Mouse (Mus musculus) MEL (cell line): Measurements from ENCODE around the gene Gm49450. TPM values are rescaled to one million over a fixed set of nuclear protein-coding genes. Genes with fewer than 3 reads are reported as not detected.

Experiments
- DNase-seq: peaks from one replicate; pipeline ENCODE4 v3.0.0; 2011; ENCODE audit warnings: low read depth, low spot score
- H3K27ac ChIP-seq: 2 replicates; pipeline ENCODE4 v1.5.1; 2012; ENCODE audit warnings: low read depth, mild to moderate bottlenecking, control low read depth, low read length, moderate library complexity; ENCODE audit not compliant: control insufficient read depth
- H3K27me3 ChIP-seq, 2 experiments: fragments of 150-350 bp in 1 of 2; sonication (generic) in 1 of 2; 2 replicates each; pipeline ENCODE4 v1.6.1; 2012; ENCODE audit warnings: low read length in 2 of 2, mild to moderate bottlenecking in 2 of 2, improper control_type of control experiment in 1 of 2, moderate library complexity in 1 of 2; ENCODE audit not compliant: insufficient read depth in 2 of 2, control insufficient read depth in 1 of 2
- H3K36me3 ChIP-seq, 2 experiments: 2 replicates each; pipeline ENCODE4 v1.6.1; 2012 to 2014; ENCODE audit warnings: low read length in 2 of 2, improper control_type of control experiment in 1 of 2, inconsistent platforms in 1 of 2, mild to moderate bottlenecking in 1 of 2; ENCODE audit not compliant: insufficient read depth in 2 of 2, control insufficient read depth in 1 of 2
- H3K4me1 ChIP-seq, 2 experiments: fragments of 150-350 bp in 1 of 2; sonication (generic) in 1 of 2; 2 replicates each; pipeline ENCODE4 v1.6.1; 2012; ENCODE audit warnings: low read length in 2 of 2, improper control_type of control experiment in 1 of 2, mild to moderate bottlenecking in 1 of 2; ENCODE audit not compliant: insufficient read depth in 2 of 2, control insufficient read depth in 1 of 2
- H3K4me3 ChIP-seq, 2 experiments: fragments of 150-350 bp in 1 of 2; sonication (generic) in 1 of 2; 2 replicates each; pipeline ENCODE4 v1.5.1; 2012; ENCODE audit warnings: low read depth in 2 of 2, low read length in 2 of 2, mild to moderate bottlenecking in 2 of 2, moderate library complexity in 2 of 2, control low read depth in 1 of 2, improper control_type of control experiment in 1 of 2; ENCODE audit not compliant: control insufficient read depth in 1 of 2, insufficient read depth in 1 of 2
- H3K79me2 ChIP-seq: 2 replicates; pipeline ENCODE4 v1.6.1; 2012; ENCODE audit warnings: mild to moderate bottlenecking, low read length, moderate library complexity; ENCODE audit not compliant: control insufficient read depth, poor library complexity, insufficient read depth
- H3K9ac ChIP-seq: 2 replicates; pipeline ENCODE4 v1.6.1; 2012; ENCODE audit warnings: low read depth, mild to moderate bottlenecking, control low read depth, low read length, moderate library complexity; ENCODE audit not compliant: control insufficient read depth, poor library complexity, severe bottlenecking
- H3K9me3 ChIP-seq: fragments of 150-350 bp; sonication (generic); replicated peaks from 2 replicates; pipeline ENCODE4 v1.6.1; 2012; ENCODE audit warnings: mild to moderate bottlenecking, low read length, improper control_type of control experiment, moderate library complexity; ENCODE audit not compliant: insufficient read depth
- CHD1 ChIP-seq: IDR thresholded peaks from 2 replicates; pipeline ENCODE4 v1.6.1; 2012; ENCODE audit warnings: low read depth, mild to moderate bottlenecking, inconsistent platforms, low read length, improper control_type of control experiment
- CHD2 ChIP-seq: IDR thresholded peaks from 2 replicates; pipeline ENCODE4 v1.6.1; 2011; ENCODE audit warnings: low read length, improper control_type of control experiment
- CTCF ChIP-seq, 3 experiments: IDR thresholded peaks in 2 of 3; conservative IDR thresholded peaks in 1 of 3; 2 replicates each; pipeline ENCODE4 v1.5.1; 2011 to 2012; ENCODE audit warnings: low read length in 3 of 3, low read depth in 2 of 3, mild to moderate bottlenecking in 2 of 3, improper control_type of control experiment in 1 of 3, inconsistent platforms in 1 of 3, mixed read lengths in 1 of 3, moderate library complexity in 1 of 3; ENCODE audit not compliant: control insufficient read depth in 1 of 3, insufficient read depth in 1 of 3, poor library complexity in 1 of 3, severe bottlenecking in 1 of 3
- E2F4 ChIP-seq: IDR thresholded peaks from 2 replicates; pipeline ENCODE4 v1.6.1; 2011; ENCODE audit warnings: low read depth, low read length, improper control_type of control experiment, borderline replicate concordance
- ELF1 ChIP-seq: IDR thresholded peaks from 2 replicates; pipeline ENCODE4 v1.6.1; 2014; ENCODE audit warnings: low read depth, mild to moderate bottlenecking, inconsistent platforms, low read length, improper control_type of control experiment, moderate library complexity
- EP300 ChIP-seq, 2 experiments: IDR thresholded peaks; 2 replicates each; pipeline ENCODE4 v1.6.1; 2011; ENCODE audit warnings: improper control_type of control experiment in 2 of 2, low read length in 2 of 2, low read depth in 1 of 2, mild to moderate bottlenecking in 1 of 2
- ETS1 ChIP-seq: IDR thresholded peaks from 2 replicates; pipeline ENCODE4 v1.6.1; 2012; ENCODE audit warnings: low read depth, mild to moderate bottlenecking, inconsistent platforms, low read length, improper control_type of control experiment, moderate library complexity
- GABPA ChIP-seq: IDR thresholded peaks from 2 replicates; pipeline ENCODE4 v1.6.1; 2012; ENCODE audit warnings: low read depth, mild to moderate bottlenecking, inconsistent platforms, low read length, improper control_type of control experiment, moderate library complexity
- GATA1 ChIP-seq: IDR thresholded peaks from 2 replicates; pipeline ENCODE4 v1.6.1; 2011; ENCODE audit warnings: low read depth, low read length, improper control_type of control experiment
- HCFC1 ChIP-seq: IDR thresholded peaks from 2 replicates; pipeline ENCODE4 v1.6.1; 2012; ENCODE audit warnings: low read depth, mild to moderate bottlenecking, inconsistent platforms, low read length, improper control_type of control experiment, moderate library complexity
- JUND ChIP-seq: IDR thresholded peaks from 2 replicates; pipeline ENCODE4 v1.6.1; 2011; ENCODE audit warnings: low read depth, mild to moderate bottlenecking, improper control_type of control experiment, low read length
- KAT2A ChIP-seq: conservative IDR thresholded peaks from 2 replicates; pipeline ENCODE4 v1.6.1; 2012; ENCODE audit warnings: low read depth, low read length, improper control_type of control experiment, inconsistent platforms
- MAFK ChIP-seq: IDR thresholded peaks from 2 replicates; pipeline ENCODE4 v1.6.1; 2011; ENCODE audit warnings: low read depth, mild to moderate bottlenecking, low read length, improper control_type of control experiment, borderline replicate concordance
- MAX ChIP-seq: IDR thresholded peaks from 2 replicates; pipeline ENCODE4 v1.6.1; 2011; ENCODE audit warnings: low read length, improper control_type of control experiment
- MAZ ChIP-seq: IDR thresholded peaks from 2 replicates; pipeline ENCODE4 v1.6.1; 2012; ENCODE audit warnings: low read depth, mild to moderate bottlenecking, inconsistent platforms, low read length, improper control_type of control experiment
- MEF2A ChIP-seq: IDR thresholded peaks from 2 replicates; pipeline ENCODE4 v1.6.1; 2014; ENCODE audit warnings: low read depth, mild to moderate bottlenecking, inconsistent platforms, low read length, improper control_type of control experiment; ENCODE audit not compliant: poor library complexity, insufficient replicate concordance, severe bottlenecking; ENCODE audit errors: extremely low read depth
- MXI1 ChIP-seq: IDR thresholded peaks from 2 replicates; pipeline ENCODE4 v1.6.1; 2011; ENCODE audit warnings: mild to moderate bottlenecking, low read depth, low read length, improper control_type of control experiment
- MYB ChIP-seq: IDR thresholded peaks from 2 replicates; pipeline ENCODE4 v1.6.1; 2011; ENCODE audit warnings: mild to moderate bottlenecking, low read depth, low read length, improper control_type of control experiment
- MYC ChIP-seq: IDR thresholded peaks from 2 replicates; pipeline ENCODE4 v1.6.1; 2011; ENCODE audit warnings: low read depth, mild to moderate bottlenecking, low read length, improper control_type of control experiment, moderate library complexity
- NRF1 ChIP-seq: IDR thresholded peaks from 2 replicates; pipeline ENCODE4 v1.6.1; 2014; ENCODE audit warnings: low read depth, mild to moderate bottlenecking, inconsistent platforms, low read length, improper control_type of control experiment, moderate library complexity; ENCODE audit not compliant: poor library complexity, insufficient read depth, severe bottlenecking
- POLR2A ChIP-seq, 2 experiments: IDR thresholded peaks; 2 replicates each; pipeline ENCODE4 v1.6.1; 2011 to 2012; ENCODE audit warnings: low read length in 2 of 2, mild to moderate bottlenecking in 2 of 2, control low read depth in 1 of 2, improper control_type of control experiment in 1 of 2, low read depth in 1 of 2, moderate library complexity in 1 of 2; ENCODE audit not compliant: control insufficient read depth in 1 of 2, insufficient read depth in 1 of 2, poor library complexity in 1 of 2
- POLR2AphosphoS2 ChIP-seq: IDR thresholded peaks from 2 replicates; pipeline ENCODE4 v1.6.1; 2011; ENCODE audit warnings: low read length, improper control_type of control experiment
- POLR2AphosphoS5 ChIP-seq: IDR thresholded peaks from 2 replicates; pipeline ENCODE4 v1.6.1; 2012; ENCODE audit warnings: low read depth, borderline replicate concordance, mild to moderate bottlenecking, inconsistent platforms, low read length, moderate library complexity, mixed read lengths
- RAD21 ChIP-seq: IDR thresholded peaks from 2 replicates; pipeline ENCODE4 v1.6.1; 2011; ENCODE audit warnings: mild to moderate bottlenecking, low read depth, low read length, improper control_type of control experiment
- RCOR1 ChIP-seq: IDR thresholded peaks from 2 replicates; pipeline ENCODE4 v1.6.1; 2012; ENCODE audit warnings: low read depth, mild to moderate bottlenecking, inconsistent platforms, low read length, improper control_type of control experiment
- SIN3A ChIP-seq: IDR thresholded peaks from 2 replicates; pipeline ENCODE4 v1.6.1; 2012; ENCODE audit warnings: low read length, improper control_type of control experiment, inconsistent platforms
- SMC3 ChIP-seq: IDR thresholded peaks from 2 replicates; pipeline ENCODE4 v1.6.1; 2011; ENCODE audit warnings: low read depth, low read length, improper control_type of control experiment
- TAL1 ChIP-seq: IDR thresholded peaks from 2 replicates; pipeline ENCODE4 v1.6.1; 2012; ENCODE audit warnings: mild to moderate bottlenecking, inconsistent platforms, low read length, moderate library complexity, mixed read lengths
- TBP ChIP-seq: IDR thresholded peaks from 2 replicates; pipeline ENCODE4 v1.8.0; 2011; ENCODE audit warnings: low read depth, low read length, improper control_type of control experiment
- TCF12 ChIP-seq: IDR thresholded peaks from 2 replicates; pipeline ENCODE4 v1.6.1; 2014; ENCODE audit warnings: low read depth, mild to moderate bottlenecking, inconsistent platforms, low read length, improper control_type of control experiment, moderate library complexity
- UBTF ChIP-seq: IDR thresholded peaks from 2 replicates; pipeline ENCODE4 v1.6.1; 2012; ENCODE audit warnings: low read depth, mild to moderate bottlenecking, inconsistent platforms, low read length, improper control_type of control experiment, moderate library complexity, borderline replicate concordance; ENCODE audit not compliant: insufficient read depth
- USF1 ChIP-seq: IDR thresholded peaks from 2 replicates; pipeline ENCODE4 v1.6.1; 2014; ENCODE audit warnings: low read depth, mild to moderate bottlenecking, inconsistent platforms, low read length, improper control_type of control experiment, moderate library complexity
- ZC3H11A ChIP-seq: IDR thresholded peaks from 2 replicates; pipeline ENCODE4 v1.6.1; 2012; ENCODE audit warnings: low read depth, mild to moderate bottlenecking, inconsistent platforms, low read length, improper control_type of control experiment
- ZMIZ1 ChIP-seq: IDR thresholded peaks from 2 replicates; pipeline ENCODE4 v1.6.1; 2012; ENCODE audit warnings: low read depth, mild to moderate bottlenecking, inconsistent platforms, low read length, improper control_type of control experiment, moderate library complexity
- ZNF384 ChIP-seq: IDR thresholded peaks from 2 replicates; pipeline ENCODE4 v1.6.1; 2012; ENCODE audit warnings: low read depth, mild to moderate bottlenecking, inconsistent platforms, low read length, improper control_type of control experiment
- polyA plus RNA-seq, 2 experiments: library from polyadenylated mRNA; stranded (reverse) in 1 of 2; unstranded in 1 of 2; fragments of >175 nt in 1 of 2; fragments of >200 nt in 1 of 2; gene quantifications; 2 replicates each; pipeline versions ENCODE4 v1.2.1 to v1.2.4; 2012; ENCODE audit warnings: low replicate concordance in 2 of 2, low read depth in 1 of 2; ENCODE audit not compliant: insufficient read length in 2 of 2, insufficient read depth in 1 of 2, missing spikeins in 1 of 2
- total RNA-seq: library from RNA; depleted of rRNA; stranded (reverse); fragments of 300-350 nt; gene quantifications from 2 replicates; pipeline ENCODE4 v1.2.3, GENCODE M21; 2012

Gene Gm49450
- total and polyA plus RNA-seq, 3 experiments: not detected

- H3K4me1 ChIP-seq: peaks cover 6 to 7% of the 10 kb centered on the region in 2 experiments; a peak in 3 of 4 replicates
- no peaks in the 10 kb centered on the region for H3K27me3 ChIP-seq
- H3K79me2 ChIP-seq: peaks cover 2% of the 10 kb centered on the region; the same call in 1 of the 2 replicates
- no peaks in the 10 kb centered on the region for H3K9me3 ChIP-seq
- peak; percentile 100 for DNase-seq
- peak within 1 kb of the TSS; percentile 68 to 76 for H3K4me3 ChIP-seq
- H3K27ac ChIP-seq: peak within 1 kb of the TSS; percentile 41
- peak within 1 kb of the TSS; percentile 69 for H3K9ac ChIP-seq
- H3K36me3 ChIP-seq: peaks cover 0 to 8% of the 10 kb centered on the region in 2 experiments; a peak in 2 of 4 replicates
- TF ChIP-seq ZNF384 (no peak), RAD21 (no peak), ETS1 (peak; percentile 64; the same call in 1 of the 2 replicates), ZC3H11A (no peak; the same call in 1 of the 2 replicates), HCFC1 (peak; percentile 87), EP300 (IDR thresholded peaks at IDR 0.05; ENCODE audit: low read depth in 1 of 2, low read length in 2 of 2) (0 out of 4 replicates have a peak, but pooled peaks of 1 of the 2 experiments have one; percentile 5), MEF2A (no peak), MAX (peak; percentile 78), TCF12 (peak; percentile 16), POLR2AphosphoS2 (peak; percentile 95), ZMIZ1 (peak; percentile 86), RCOR1 (peak; percentile 86), CHD1 (no peak), MAFK (no peak), UBTF (0 out of 2 replicates have a peak, but pooled peaks have one; percentile 42), SMC3 (no peak), MYB (peak; percentile 65), MXI1 (peak; percentile 94), CHD2 (no peak), TBP (peak; percentile 89), JUND (no peak), MAZ (peak; percentile 72), MYC (peak; percentile 84), E2F4 (0 out of 2 replicates have a peak, but pooled peaks have one; percentile 60), POLR2A (IDR thresholded peaks at IDR 0.05; ENCODE audit: control insufficient read depth in 1 of 2, insufficient read depth in 1 of 2, low read depth in 1 of 2, low read length in 2 of 2, poor library complexity in 1 of 2) (peak; percentile 49 to 90), NRF1 (no peak), CTCF (IDR thresholded peaks at IDR 0.05 in 2 of 3, conservative IDR thresholded peaks at IDR 0.05 in 1 of 3; ENCODE audit: control insufficient read depth in 1 of 3, insufficient read depth in 1 of 3, low read depth in 2 of 3, low read length in 3 of 3, poor library complexity in 1 of 3, severe bottlenecking in 1 of 3) (no peak), GABPA (no peak), GATA1 (no peak), KAT2A (no peak; the same call in 1 of the 2 replicates), SIN3A (peak; percentile 99), TAL1 (no peak), ELF1 (peak; percentile 100), POLR2AphosphoS5 (no peak; the same call in 1 of the 2 replicates), USF1 (0 out of 2 replicates have a peak, but pooled peaks have one; percentile 8)
These were observed 35.5 kb downstream of the Gm49450 start, which contains the start of gene Lmbr1l for GRCm38 (mm10) chr15:98917538-98918498. TSS of gene Lmbr1l (minus strand) at chr15:98918231.
